Mouse (Mus musculus) lung, embryonic 14.5 days (tissue): ENCODE data around the gene Sh3bp4. TPM values are rescaled to one million over a fixed set of nuclear protein-coding genes. Genes with fewer than 3 reads are reported as not detected.

ENCODE experiments used
- ATAC-seq: fragments of 200-750 bp; cut with Nextera tagmentation; 2 replicates; pipeline ENCODE4 v1.8.0; 2017; ENCODE audit warnings: mild to moderate bottlenecking, moderate TSS enrichment, moderate library complexity; ENCODE audit not compliant: insufficient read depth
- DNase-seq: peaks from one replicate; pipeline ENCODE4 v3.0.0-alpha.2; 2015
- H3K27ac ChIP-seq: fragments of 300-500 bp; sonication (generic); 2 replicates; pipeline ENCODE4 v1.5.1; 2014; ENCODE audit warnings: low read depth, mild to moderate bottlenecking, moderate library complexity
- H3K27me3 ChIP-seq: fragments of 300-500 bp; sonication (generic); 2 replicates; pipeline ENCODE4 v1.6.1; 2014; ENCODE audit warnings: low read length, control low read depth; ENCODE audit not compliant: insufficient read depth
- H3K36me3 ChIP-seq: fragments of 300-500 bp; sonication (generic); 2 replicates; pipeline ENCODE4 v1.6.1; 2014; ENCODE audit warnings: control low read depth; ENCODE audit not compliant: insufficient read depth
- H3K4me1 ChIP-seq: fragments of 300-500 bp; sonication (generic); 2 replicates; pipeline ENCODE4 v1.6.1; 2014; ENCODE audit warnings: antibody characterized with exemption, control low read depth; ENCODE audit not compliant: insufficient read depth
- H3K4me2 ChIP-seq: fragments of 300-500 bp; sonication (generic); 2 replicates; pipeline ENCODE4 v1.6.1; 2014; ENCODE audit warnings: mild to moderate bottlenecking
- H3K4me3 ChIP-seq: fragments of 300-500 bp; sonication (generic); 2 replicates; pipeline ENCODE4 v1.5.1; 2014; ENCODE audit warnings: low read depth, low read length
- H3K9ac ChIP-seq: fragments of 300-500 bp; sonication (generic); 2 replicates; pipeline ENCODE4 v1.6.1; 2014
- H3K9me3 ChIP-seq: fragments of 300-500 bp; sonication (generic); 2 replicates; pipeline ENCODE4 v1.6.1; 2016; ENCODE audit warnings: low read depth, low read length, control low read depth
- CTCF ChIP-seq: IDR thresholded peaks from 2 replicates; pipeline ENCODE4 v1.5.1; 2016; ENCODE audit warnings: antibody characterized with exemption, low read depth
- WGBS: fragments of 180-500 bp; shearing (Covaris S2); extraction: QIAGEN DNeasy Blood & Tissue Kit; methylation state at CpG from one replicate; pipeline ENCODE4 v1.1.7; 2014; 5-methylcytosine and 5-hydroxymethylcytosine counted together
- polyA plus RNA-seq: library from polyadenylated mRNA; unstranded; fragments of >200 nt; fragmentation: Nextera tagmentation; extraction: Ambion mirVana; gene quantifications from 2 replicates; pipeline ENCODE4 v1.2.1, GENCODE M21; 2014

The Sh3bp4 gene
- polyA plus RNA-seq, result 25.5 and 26.2 TPM in 2 replicates

GRCm38 (mm10) chr1:89070103-89070700, at the start of gene Sh3bp4:
Gene Sh3bp4, plus strand, starts transcription at chr1:89070415.
- under 1% methylated on average over 63 of the region's 63 CpGs for WGBS
- H3K27me3 ChIP-seq, result no peaks in the 10 kb centered on the region
- DNase-seq (peak; percentile 100), ATAC-seq (peak; percentile 95)
- H3K36me3 ChIP-seq, result no peaks in the 10 kb centered on the region
- peak within 1 kb of the TSS; percentile 69 for H3K9ac ChIP-seq
- no peak for TF ChIP-seq CTCF
- H3K9me3 ChIP-seq, result no peaks in the 10 kb centered on the region
- peaks cover 14% of the 10 kb centered on the region for H3K4me1 ChIP-seq
- H3K27ac ChIP-seq, result peak within 1 kb of the TSS; percentile 84
- peak within 1 kb of the TSS; percentile 73 for H3K4me3 ChIP-seq
- peak within 1 kb of the TSS; percentile 71 for H3K4me2 ChIP-seq

DNA sequence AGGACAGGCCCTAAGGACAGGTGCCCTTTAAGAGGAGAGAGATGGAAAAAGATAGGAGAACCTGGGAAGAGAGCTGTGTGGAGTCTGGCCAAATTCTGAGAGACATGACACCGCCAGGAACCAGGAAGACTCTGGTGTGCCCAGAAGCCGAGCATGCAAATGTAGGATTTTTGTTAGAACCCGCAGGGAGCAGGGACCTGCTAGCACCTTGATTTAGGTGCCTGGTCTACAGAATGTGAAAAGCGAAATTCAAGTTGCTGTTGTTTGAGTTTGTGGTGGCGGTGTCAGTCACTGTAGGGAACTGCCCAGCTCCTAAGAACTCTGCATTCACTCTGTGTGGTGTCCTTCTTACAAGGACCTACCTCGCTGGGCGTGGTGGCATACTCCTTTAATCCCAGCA, 47.2 kb upstream of the Sh3bp4 start:
- no peak for DNase-seq
- TF ChIP-seq CTCF, result no peak
- Histone ChIP-seq H3K9me3 (no peaks in the 10 kb centered on the region), H3K27me3 (no peaks in the 10 kb centered on the region), H3K9ac (no peak overlapping the region), H3K27ac (no peak overlapping the region), H3K4me2 (no peak overlapping the region), H3K4me1 (peaks cover 12% of the 10 kb centered on the region), H3K4me3 (no peak overlapping the region), H3K36me3 (no peaks in the 10 kb centered on the region)
- 83% methylated on average over 7 of the region's 7 CpGs for WGBS
- no peak for ATAC-seq

GRCm38 (mm10) chr1:89024696-89025612, 45.3 kb upstream of the Sh3bp4 start:
- Histone ChIP-seq H3K4me1 (peaks cover 12% of the 10 kb centered on the region), H3K9ac (no peak overlapping the region), H3K4me3 (no peak overlapping the region), H3K27me3 (no peaks in the 10 kb centered on the region), H3K4me2 (no peak overlapping the region), H3K9me3 (no peaks in the 10 kb centered on the region), H3K27ac (no peak overlapping the region), H3K36me3 (no peaks in the 10 kb centered on the region)
- DNase-seq (peak; percentile 70), ATAC-seq (peak; percentile 65; the same call in 1 of the 2 replicates)
- no peak for TF ChIP-seq CTCF
- 39% methylated on average over 9 of the region's 9 CpGs for WGBS

DNA sequence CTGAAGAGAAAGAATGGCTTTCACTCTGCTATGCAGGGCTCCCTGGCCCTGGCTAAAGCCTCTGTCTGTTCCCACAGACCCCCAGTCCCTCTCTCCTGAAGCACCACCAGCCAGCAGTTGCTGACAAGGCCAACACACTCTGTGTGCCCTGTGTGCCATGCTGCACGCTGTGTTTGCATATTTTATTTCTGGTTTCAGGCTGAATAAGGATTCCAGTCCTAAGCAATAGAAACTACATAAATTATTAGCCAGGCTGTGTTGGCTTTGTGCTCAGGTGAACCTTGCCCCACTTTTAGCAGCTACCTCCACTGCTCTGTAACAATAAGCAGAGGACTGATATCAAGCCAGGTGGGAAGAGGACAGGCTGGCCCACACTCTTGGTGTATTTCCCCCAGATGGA, 44.2 kb upstream of the Sh3bp4 start:
- TF ChIP-seq CTCF, result no peak
- no peaks in the 10 kb centered on the region for H3K9me3 ChIP-seq
- peaks cover 12% of the 10 kb centered on the region for H3K4me1 ChIP-seq
- no peak overlapping the region for H3K27ac ChIP-seq
- no peaks in the 10 kb centered on the region for H3K36me3 ChIP-seq
- H3K4me3 ChIP-seq, result no peak overlapping the region
- DNase-seq, result no peak
- ATAC-seq, result no peak
- H3K9ac ChIP-seq, result no peak overlapping the region
- H3K4me2 ChIP-seq, result no peak overlapping the region
- H3K27me3 ChIP-seq, result no peaks in the 10 kb centered on the region
- 62% methylated on average over 1 of the region's 1 CpGs for WGBS

- Histone ChIP-seq H3K4me2 (no peak overlapping the region), H3K36me3 (no peaks in the 10 kb centered on the region), H3K27ac (no peak overlapping the region), H3K4me1 (peaks cover 12% of the 10 kb centered on the region), H3K9me3 (no peaks in the 10 kb centered on the region), H3K9ac (no peak overlapping the region), H3K4me3 (no peak overlapping the region), H3K27me3 (no peaks in the 10 kb centered on the region)
- ATAC-seq, result no peak
- TF ChIP-seq CTCF, result no peak
- DNase-seq, result no peak
- WGBS, result 67% methylated on average over 11 of the region's 11 CpGs
These were observed 40.9 kb upstream of the Sh3bp4 start for GRCm38 (mm10) chr1:89029136-89029927.

DNA sequence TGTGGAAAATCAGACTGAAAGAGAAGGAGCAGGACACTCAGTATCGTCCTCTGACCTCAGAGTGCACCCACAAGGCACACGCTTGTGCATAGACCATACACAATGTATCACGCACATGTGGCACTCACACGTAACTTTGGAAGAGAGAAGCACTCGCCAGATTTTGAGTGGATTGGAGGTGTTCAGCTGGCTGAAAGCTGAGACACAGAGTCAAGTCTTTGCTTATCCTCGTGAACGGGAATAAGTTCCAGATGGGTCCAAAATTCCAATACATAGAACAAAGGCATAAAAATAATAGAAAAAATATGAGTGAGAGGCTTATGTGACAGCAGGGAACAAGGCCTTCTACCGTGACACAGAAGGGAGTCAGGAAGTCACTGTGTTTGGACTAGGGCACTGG, 36.6 kb upstream of the Sh3bp4 start:
- Histone ChIP-seq H3K9ac (no peak overlapping the region), H3K27ac (no peak overlapping the region), H3K4me3 (no peak overlapping the region), H3K36me3 (no peaks in the 10 kb centered on the region), H3K4me1 (no peaks in the 10 kb centered on the region; the same call in 1 of the 2 replicates), H3K27me3 (no peaks in the 10 kb centered on the region), H3K4me2 (no peak overlapping the region), H3K9me3 (no peaks in the 10 kb centered on the region)
- no peak for ATAC-seq
- DNase-seq, result no peak
- TF ChIP-seq CTCF, result no peak
- 61% methylated on average over 8 of the region's 8 CpGs for WGBS
